In the genomic region with DNA sequence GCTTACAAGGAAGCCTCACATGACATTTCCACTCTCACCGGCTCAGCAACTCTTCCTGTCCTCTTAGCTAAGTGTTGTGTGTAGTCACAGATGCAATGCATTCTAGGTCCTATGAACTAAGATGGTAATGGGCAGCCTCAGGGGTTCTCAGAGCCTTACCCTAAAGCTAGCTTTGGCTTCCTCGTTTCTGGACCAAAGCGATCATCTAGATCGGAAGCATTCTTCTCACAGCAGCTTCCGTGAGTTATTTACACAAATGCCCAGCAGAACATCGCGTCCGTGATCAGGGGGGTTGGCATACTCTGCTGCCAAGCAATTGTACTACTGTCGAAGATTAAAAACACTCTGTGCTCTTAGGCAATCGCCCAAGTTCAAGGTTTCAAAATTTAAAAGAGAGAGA, we compare ENCODE assay signal across 8 mouse cellular contexts. TPM values are rescaled to one million over a fixed set of nuclear protein-coding genes. Genes with fewer than 3 reads are reported as not detected.
A peak's percentile ranks its signal among the peaks of the same experiment; 100 is the strongest.
DNase-seq lines count a peak whose midpoint lies in the region; ATAC-seq lines count a peak whose summit lies in the region.

No protein-coding gene starts in this region.

- no peak for ATAC-seq in heart, embryonic 12.5 days (ENCODE audit: insufficient number of reproducible peaks, low FRiP score)
- ATAC-seq in kidney, embryonic 16.5 days (ENCODE audit: low FRiP score, low TSS enrichment): no peak
- ATAC-seq in megakaryocyte progenitor cell, adult 5-6 weeks (replicated peaks; ENCODE audit: poor library complexity): peak; percentile 15
- no peak for ATAC-seq in cerebellum, adult (ENCODE audit: insufficient number of reproducible peaks, low FRiP score, low TSS enrichment)

- 18% methylated on average over 10 of the region's 10 CpGs for WGBS in heart, embryonic 12.5 days
- WGBS in kidney, embryonic 16.5 days: 25% methylated on average over 10 of the region's 10 CpGs

- H3K27me3 ChIP-seq in heart, embryonic 12.5 days (replicated peaks): no peaks in the 10 kb centered on the region
- H3K27me3 ChIP-seq in kidney, embryonic 16.5 days (ENCODE audit: insufficient read depth, low read length): no peaks in the 10 kb centered on the region

- peak; percentile 16 for DNase-seq in cerebellum, adult 9-10 months
- DNase-seq in cerebellum, postnatal 4 days (ENCODE audit: low spot score in 2 of 2): no peak
- peak; percentile 62 to 74 for DNase-seq in adrenal gland, postnatal 36 days
- peak; percentile 60 for DNase-seq in testis, postnatal 14 days (ENCODE audit: low spot score)

- H3K4me2 ChIP-seq in heart, embryonic 12.5 days: peak overlapping the region; percentile 89
- H3K4me2 ChIP-seq in kidney, embryonic 16.5 days (replicated peaks; ENCODE audit: low read depth, low read length): peak overlapping the region; percentile 94

- H3K27ac ChIP-seq in heart, embryonic 12.5 days (ENCODE audit: poor library complexity, severe bottlenecking): no peak overlapping the region
- no peak overlapping the region for H3K27ac ChIP-seq in kidney, embryonic 16.5 days (ENCODE audit: low read length)

- peak overlapping the region; percentile 55 for H3K4me3 ChIP-seq in heart, embryonic 12.5 days
- peak overlapping the region; percentile 61 for H3K4me3 ChIP-seq in kidney, embryonic 16.5 days (ENCODE audit: low read length)

- 0 out of 2 replicates have a peak overlapping the region, but pooled peaks have one; percentile 37 for H3K9ac ChIP-seq in heart, embryonic 12.5 days
- peak overlapping the region; percentile 9; the same call in 1 of the 2 replicates for H3K9ac ChIP-seq in kidney, embryonic 16.5 days (replicated peaks; ENCODE audit: low read length)

- no peaks in the 10 kb centered on the region for H3K36me3 ChIP-seq in heart, embryonic 12.5 days
- no peaks in the 10 kb centered on the region for H3K36me3 ChIP-seq in kidney, embryonic 16.5 days (ENCODE audit: insufficient read depth, low read length)

- H3K9me3 ChIP-seq in heart, embryonic 12.5 days (replicated peaks): no peaks in the 10 kb centered on the region
- no peaks in the 10 kb centered on the region for H3K9me3 ChIP-seq in kidney, embryonic 16.5 days (ENCODE audit: low read length)

- H3K4me1 ChIP-seq in heart, embryonic 12.5 days (replicated peaks): peaks cover 9% of the 10 kb centered on the region
- peaks cover 8% of the 10 kb centered on the region; the same call in 1 of the 2 replicates for H3K4me1 ChIP-seq in kidney, embryonic 16.5 days (ENCODE audit: insufficient read depth, low read length)

RNA-seq across cellular contexts. Expression of a gene that starts 19.1 kb away (rescaled TPM):
- total RNA-seq in adrenal gland, postnatal 36 days (2021): 100 to 1,000 TPM in 1 of 2 experiments, 10 to 100 TPM in 1; 94.5 to 108 TPM
- polyA plus RNA-seq in heart, embryonic 12.5 days (2016; fragmentation: Nextera tagmentation; extraction: Ambion mirVana): 11.8 and 12.6 TPM in 2 replicates
- 11.9 and 13.1 TPM in 2 replicates for polyA plus RNA-seq in kidney, embryonic 16.5 days (2015; fragmentation: Nextera tagmentation; extraction: Ambion mirVana)
- 48.2 and 49.0 TPM in 2 replicates for total RNA-seq in megakaryocyte progenitor cell, adult 5-6 weeks (2015)
- 40.9 and 45.9 TPM in 2 replicates for total RNA-seq in megakaryocyte progenitor cell, adult 5-6 weeks (2017)

Comparison
In these comparisons a context has a peak if more than half of its experiments do, and no peak if none do; other contexts are left out.
1. DNase-seq: peak in cerebellum, adult 9-10 months (single experiment), adrenal gland, postnatal 36 days (2 of 2) and testis, postnatal 14 days (single experiment); none in cerebellum, postnatal 4 days (0 of 2).